Mouse (Mus musculus) ovary, postnatal 14 days (tissue): ENCODE measurements around the gene Mob1b.

Source experiments
- DNase-seq: peaks from one replicate; pipeline ENCODE4 v3.0.0; 2022; ENCODE audit warnings: low spot score

Gene Mob1b

DNA sequence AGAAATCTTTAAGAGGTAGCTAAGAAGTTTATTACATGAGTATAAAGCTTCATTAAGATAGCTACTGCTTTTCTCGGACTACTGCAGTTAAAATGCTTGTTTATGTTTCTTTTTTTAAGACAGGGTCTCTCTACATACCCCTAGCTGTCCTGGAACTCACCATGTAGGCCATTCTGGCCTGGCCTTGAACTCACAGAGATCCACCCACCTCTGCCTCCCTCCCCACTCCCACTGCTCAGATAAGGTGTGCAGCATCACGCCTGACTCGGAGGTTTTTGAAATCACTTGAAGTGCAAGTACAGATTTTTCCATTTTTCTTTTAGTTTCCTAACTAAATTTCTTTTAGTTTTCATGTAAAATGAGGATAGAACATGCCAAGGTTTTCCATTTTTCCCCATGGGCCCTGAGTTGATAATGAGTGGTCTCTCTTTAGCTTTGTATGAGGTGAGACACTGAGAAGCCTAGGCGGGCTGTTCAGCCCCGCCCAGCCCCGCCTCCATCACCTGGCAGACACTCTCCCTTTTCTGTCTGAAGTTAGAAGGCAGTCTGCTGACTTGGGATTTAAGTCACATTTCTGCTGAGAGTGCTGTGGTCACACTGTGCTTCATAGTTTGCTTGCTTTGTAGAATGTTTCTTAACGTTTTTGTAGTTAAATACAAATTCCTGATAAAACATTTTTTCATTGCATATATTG is 61.6 kb downstream of the Mob1b start:
- no peak for DNase-seq

GRCm38 (mm10) chr5:88785059-88785458 is 64.4 kb downstream of the Mob1b start:
- no peak for DNase-seq

GRCm38 (mm10) chr5:88790675-88791074 is 70.0 kb downstream of the Mob1b start:
- no peak for DNase-seq

DNA sequence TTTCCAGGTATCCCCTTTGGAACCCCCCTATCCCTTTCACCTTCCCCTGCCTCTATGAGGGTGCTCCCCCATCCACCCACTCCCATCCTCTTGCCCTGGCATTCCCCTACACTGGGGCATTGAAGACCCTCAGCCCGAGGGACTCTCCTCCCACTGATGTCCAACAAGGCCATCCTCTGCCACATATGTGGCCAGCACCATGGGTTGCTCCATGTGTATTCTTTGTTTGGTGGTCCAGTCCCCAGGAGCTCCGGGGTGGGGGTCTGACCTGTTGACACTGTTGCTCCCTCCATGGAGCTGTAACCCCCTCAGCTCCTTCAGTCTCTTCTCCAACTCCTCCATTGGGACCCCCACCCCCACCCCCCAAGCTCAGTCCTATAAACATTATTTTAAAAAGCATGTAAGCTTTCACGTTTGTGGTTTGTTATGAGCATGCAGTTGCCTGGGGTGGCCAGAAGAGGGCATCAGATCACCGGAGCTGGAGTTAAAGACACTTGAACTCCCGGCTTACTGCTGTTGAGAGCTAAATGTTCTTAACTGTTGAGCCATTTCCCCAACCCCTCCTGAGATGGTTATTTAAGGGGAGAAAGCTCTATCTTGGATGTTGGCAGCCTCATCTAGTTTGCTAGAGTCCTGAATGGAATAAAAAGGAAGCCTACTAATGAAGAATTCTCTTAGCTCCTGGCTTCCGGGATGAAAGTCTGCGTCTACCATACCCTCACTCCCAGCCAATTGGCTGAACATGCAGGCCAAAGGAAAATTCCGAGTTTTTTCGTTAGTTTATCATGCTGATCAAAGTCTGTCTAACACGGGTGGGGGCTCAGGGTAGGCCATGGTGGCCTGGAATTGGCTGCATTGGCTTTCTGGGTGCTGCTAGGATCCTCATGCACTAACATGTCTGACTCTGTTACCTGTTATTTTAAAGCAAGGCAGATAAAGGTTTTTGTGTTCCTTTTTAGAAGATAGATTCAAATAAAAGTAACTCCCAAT is 70.9 kb downstream of the Mob1b start:
- peak; percentile 27 for DNase-seq

DNA sequence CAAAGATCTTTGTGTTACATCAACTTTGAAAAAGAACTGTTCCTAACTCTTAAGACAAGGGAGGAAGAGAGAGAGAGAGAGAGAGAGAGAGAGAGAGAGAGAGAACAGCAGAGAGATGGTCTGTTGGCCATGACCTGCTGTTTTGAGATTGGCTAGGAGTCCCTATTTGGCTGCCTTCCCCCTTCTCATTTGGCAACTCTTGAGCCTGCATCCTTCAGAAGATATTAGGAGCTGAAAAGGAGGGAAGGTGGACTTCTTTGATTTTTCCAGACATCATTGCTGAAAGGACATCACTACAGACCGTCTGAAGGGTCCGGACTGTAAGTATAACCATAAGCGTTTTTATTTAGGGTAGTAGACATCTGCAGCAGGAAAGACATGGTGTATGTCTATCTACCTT is 73.0 kb downstream of the Mob1b start:
- no peak for DNase-seq

DNA sequence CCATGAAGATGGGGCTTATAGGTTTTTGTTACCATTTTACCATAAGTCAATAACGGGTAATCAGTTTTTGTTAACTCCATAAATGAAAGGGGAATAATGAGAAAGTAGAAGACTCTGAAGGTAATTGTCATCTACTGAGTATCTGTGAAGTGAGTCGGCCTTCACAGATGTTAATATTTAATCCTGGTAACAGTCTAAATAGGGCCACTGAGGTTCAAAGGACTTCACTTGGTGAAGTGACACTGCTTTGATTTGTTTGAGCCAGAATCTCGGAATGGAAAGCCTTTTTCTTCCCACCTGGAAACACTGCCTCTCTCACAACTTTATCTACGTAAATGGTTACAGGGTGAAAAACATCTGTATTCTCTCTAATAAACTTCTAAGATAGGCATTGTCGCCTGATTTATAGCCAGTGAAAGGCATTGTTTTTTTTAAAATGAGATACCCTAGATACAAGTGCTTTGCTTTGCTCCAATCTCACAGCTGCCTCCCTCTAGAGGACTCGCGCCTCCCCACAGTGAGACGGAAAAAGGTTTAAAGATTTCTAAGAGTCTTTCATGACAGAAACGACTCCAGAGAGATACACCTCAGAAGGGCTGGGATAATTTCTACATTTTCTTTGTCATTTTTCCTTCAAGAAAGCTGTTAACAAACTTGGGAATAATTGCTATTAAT is 75.4 kb downstream of the Mob1b start:
- no peak for DNase-seq

DNA sequence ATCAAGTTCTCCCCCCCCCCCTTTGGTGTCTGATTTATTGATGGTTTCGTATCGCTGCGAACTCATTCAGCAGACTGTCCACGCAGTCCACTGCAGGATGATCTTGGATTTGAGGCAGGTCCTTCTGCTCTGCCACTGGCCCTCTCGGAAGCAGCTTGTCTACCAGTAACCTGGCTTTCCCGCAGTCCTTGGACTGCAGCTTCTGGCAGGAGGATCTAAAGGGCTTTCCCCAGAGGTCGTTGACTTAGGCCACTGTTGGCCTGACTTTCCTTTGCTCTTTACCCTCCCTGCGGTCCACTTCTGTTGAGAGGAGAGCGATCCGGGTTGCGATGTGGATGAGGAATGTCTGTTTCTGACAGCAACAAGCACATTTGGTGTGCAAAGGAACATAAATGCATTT is 75.9 kb downstream of the Mob1b start:
- DNase-seq = no peak

- no peak for DNase-seq
Measured at GRCm38 (mm10) chr5:88797121-88797520, 76.5 kb downstream of the Mob1b start.

DNA sequence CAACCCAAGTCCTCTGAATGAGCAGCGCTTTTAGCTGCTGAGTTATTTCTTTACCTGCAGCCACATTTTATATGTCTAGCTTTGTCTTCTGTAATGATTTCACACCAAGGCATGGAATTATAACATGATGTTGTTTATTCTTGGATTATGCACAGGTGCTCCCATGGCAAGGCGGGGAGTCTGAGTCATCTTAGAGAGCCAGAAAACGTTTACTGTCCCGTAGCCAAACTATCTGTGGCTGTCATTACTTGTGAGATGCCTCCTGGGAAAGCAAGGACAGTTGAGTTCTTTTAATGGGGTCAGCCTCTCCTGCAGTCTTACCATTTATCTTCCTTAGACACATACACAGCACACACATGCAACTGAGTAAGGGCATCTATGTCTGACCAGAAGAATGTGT is 85.0 kb downstream of the Mob1b start:
- DNase-seq = no peak

DNA sequence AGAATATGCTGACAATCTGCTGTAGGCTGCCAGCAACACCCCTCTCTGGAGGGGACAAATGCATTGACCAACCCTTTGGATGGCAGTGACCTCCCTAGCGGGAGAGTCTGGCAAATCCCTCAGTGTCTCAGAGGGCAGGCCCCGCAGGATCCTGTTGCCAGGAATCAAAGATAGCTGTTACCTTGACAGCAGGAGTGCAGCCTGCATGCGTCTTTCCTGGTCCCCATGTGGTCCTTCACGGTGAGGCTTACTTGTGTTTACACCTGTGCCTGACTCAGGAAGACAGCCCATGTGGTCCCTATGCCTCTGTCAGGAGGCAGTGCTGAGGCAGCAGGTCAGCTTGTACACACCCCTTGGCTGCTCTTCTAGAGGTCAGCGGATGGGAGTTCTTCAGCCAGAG is 85.6 kb downstream of the Mob1b start:
- no peak for DNase-seq

DNA sequence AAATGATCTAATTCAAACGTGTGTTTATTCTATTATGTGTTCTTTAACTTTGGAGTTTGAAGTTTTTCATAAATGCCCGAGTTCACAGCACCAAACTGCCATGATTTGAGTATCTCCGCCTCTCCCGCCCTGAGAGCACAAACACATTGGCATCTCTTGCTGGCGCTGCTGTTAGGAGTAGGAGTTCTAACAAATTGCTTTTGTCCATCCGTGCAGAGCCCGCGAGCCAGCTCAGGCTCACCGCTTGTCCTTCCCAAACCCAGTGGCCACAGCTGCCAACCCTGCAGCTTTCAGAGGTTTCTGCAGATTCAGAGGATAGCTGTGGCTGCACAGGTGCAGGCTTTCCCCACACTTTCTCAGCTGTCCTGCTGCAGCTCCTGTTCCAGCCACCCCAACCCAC is 86.7 kb downstream of the Mob1b start:
- DNase-seq = no peak

- no peak for DNase-seq
Measured at GRCm38 (mm10) chr5:88813188-88813587, 92.5 kb downstream of the Mob1b start.
